In genomic region chr13:111532178-111532948, GRCm38 (mm10) we compare ENCODE assay signal across 12 mouse cellular contexts. TPM values are rescaled to one million over a fixed set of nuclear protein-coding genes. Genes with fewer than 3 reads are reported as not detected.
DNase-seq lines count a peak whose midpoint lies in the region; ATAC-seq and TF ChIP-seq lines count a peak whose summit lies in the region.
"Had no signal": no experiment of that assay in that cellular context is flagged by ENCODE, and none has a peak within 500 bp of the region (broad histone marks: within the 10 kb centered on the region; RNA-seq: fewer than 3 reads in every experiment).

No protein-coding gene starts in this region.

- peaks cover 2 to 4% of the 10 kb centered on the region in 2 experiments; a peak in 3 of 4 replicates for H3K4me1 ChIP-seq in liver, embryonic 14.5 days (replicated peaks; ENCODE audit: control insufficient read depth in 2 of 2, insufficient read depth in 2 of 2, low read length in 1 of 2)

- no peak overlapping the region for H3K9ac ChIP-seq in liver, embryonic 14.5 days (replicated peaks)

- H3K4me2 ChIP-seq in liver, embryonic 14.5 days (ENCODE audit: low read depth): no peak overlapping the region

- no peaks in the 10 kb centered on the region for H3K9me3 ChIP-seq in liver, embryonic 14.5 days (ENCODE audit: control insufficient read depth, low read length)

- peak; percentile 55 for DNase-seq in CD4-positive, CD25-positive, alpha-beta regulatory T cell, adult 2 months (ENCODE audit: low read depth, low spot score)
- no peak for DNase-seq in liver, embryonic 14.5 days (ENCODE audit: low read depth in 3 of 3, low spot score in 3 of 3)
- no peak for DNase-seq in liver
- peak; percentile 14 for DNase-seq in adrenal gland, postnatal 25 days
- peak; percentile 22 for DNase-seq in spleen, postnatal 36 days (ENCODE audit: low spot score in 2 of 2)
- no peak for DNase-seq in gastrocnemius, adult 8-10 months (ENCODE audit: low spot score in 2 of 2)
- DNase-seq in gastrocnemius, postnatal 25 days: no peak

- 77% methylated on average over 16 of the region's 16 CpGs for WGBS in liver, embryonic 14.5 days (ENCODE audit: insufficient replicate concordance)

- no peak for TF ChIP-seq EP300 in liver, embryonic 14.5 days (IDR thresholded peaks at IDR 0.05; ENCODE audit: low read depth)

- no peak for ATAC-seq in CD4-positive, CD25-positive, alpha-beta regulatory T cell, adult 4 months
- ATAC-seq in liver, embryonic 14.5 days (ENCODE audit: insufficient read depth): no peak; the same call in 1 of the 2 replicates

- no peaks in the 10 kb centered on the region for H3K27me3 ChIP-seq in liver, embryonic 14.5 days (ENCODE audit: control insufficient read depth, insufficient read depth, low read length)

- H3K27ac ChIP-seq in liver, embryonic 14.5 days: no peak overlapping the region
- H3K27ac ChIP-seq: macrophage had no signal

- no peaks in the 10 kb centered on the region for H3K36me3 ChIP-seq in liver, embryonic 14.5 days (replicated peaks; ENCODE audit: control insufficient read depth, insufficient read depth, low read depth)

- peak; percentile 63 for TF ChIP-seq CTCF in liver, embryonic 14.5 days (IDR thresholded peaks at IDR 0.05; ENCODE audit: low read depth)

- no peak overlapping the region for H3K4me3 ChIP-seq in liver, embryonic 14.5 days (ENCODE audit: insufficient read depth in 1 of 2, low read depth in 2 of 2, low read length in 2 of 2)
- H3K4me3 ChIP-seq: erythroblast, embryonic 14.5 days had no signal

RNA-seq across cellular contexts. Expression of gene Gm49496, which starts 17.4 kb away (rescaled TPM):
- polyA plus RNA-seq in CD4-positive, CD25-positive, alpha-beta regulatory T cell, adult 4 months (2017; shearing (Covaris generic)): not detected
- polyA plus RNA-seq in liver, embryonic 14.5 days (2012; rRNA removed): 0.06 and 0.08 TPM in 2 replicates
- polyA plus RNA-seq in liver, embryonic 14.5 days (2014; fragmentation: Nextera tagmentation; extraction: Ambion mirVana): not detected in 2 replicates
- not detected in 2 replicates for total RNA-seq in adrenal gland, postnatal 25 days (2021)
- total RNA-seq in gastrocnemius, adult 8-10 months (2022): not detected
- total RNA-seq in gastrocnemius, postnatal 25 days (2021): not detected
- total RNA-seq: layer of hippocampus, adult 8-10 months had no signal
- polyA plus RNA-seq: erythroblast, embryonic 14.5 days; heart, embryonic 14.5 days; macrophage had no signal

RNA-seq across cellular contexts. Expression of gene Gpbp1, which starts 42.5 kb away (rescaled TPM):
- polyA plus RNA-seq in CD4-positive, CD25-positive, alpha-beta regulatory T cell, adult 4 months (2017; shearing (Covaris generic)): 100 to 1,000 TPM; 162 to 171 TPM
- polyA plus RNA-seq in liver, embryonic 14.5 days (2012; rRNA removed): 8.3 and 19.2 TPM in 2 replicates
- 36.2 and 38.2 TPM in 2 replicates for polyA plus RNA-seq in liver, embryonic 14.5 days (2014; fragmentation: Nextera tagmentation; extraction: Ambion mirVana)
- total RNA-seq in adrenal gland, postnatal 25 days (2021): 81.8 and 83.2 TPM in 2 replicates
- total RNA-seq in gastrocnemius, adult 8-10 months (2022): 10 to 100 TPM; 52.7 to 63.6 (median 56.0) TPM
- 10 to 100 TPM; 38.2 to 43.3 TPM for total RNA-seq in gastrocnemius, postnatal 25 days (2021)

Comparison
In these comparisons a context has a peak if more than half of its experiments do, and no peak if none do; other contexts are left out.
1. DNase-seq: peak in CD4-positive, CD25-positive, alpha-beta regulatory T cell, adult 2 months (single experiment), adrenal gland, postnatal 25 days (single experiment) and spleen, postnatal 36 days (2 of 2); none in liver, embryonic 14.5 days (0 of 3), liver (single experiment), gastrocnemius, adult 8-10 months (0 of 2) and gastrocnemius, postnatal 25 days (single experiment).